Mouse (Mus musculus): ENCODE measurements around the gene Slc35e1. TPM values are rescaled to one million over a fixed set of nuclear protein-coding genes. Genes with fewer than 3 reads are reported as not detected.

Gene Slc35e1
- total and polyA plus RNA-seq, 3 experiments: 30.4 to 31.7 TPM; not detected in 1

Other genes starting within 250 kb of the Slc35e1 start
- gene Gm10282, start 187.4 kb downstream of the Slc35e1 start, total RNA-seq (2012; rRNA removed): 11.4 and 11.7 TPM in 2 replicates
- gene Gm10282, start 187.4 kb downstream of the Slc35e1 start, polyA plus RNA-seq (2012; ENCODE audit: insufficient read depth in 1 of 2, insufficient read length in 2 of 2, low read depth in 1 of 2, low replicate concordance in 2 of 2, missing spikeins in 1 of 2): 100 to 1,000 TPM in 1 of 2 experiments, not detected in 1; 133 TPM
- gene Klf2, start 173.6 kb downstream of the Slc35e1 start, total RNA-seq (2012; rRNA removed): not detected in 2 replicates
- gene Klf2, start 173.6 kb downstream of the Slc35e1 start, polyA plus RNA-seq (2012; ENCODE audit: insufficient read depth in 1 of 2, insufficient read length in 2 of 2, low read depth in 1 of 2, low replicate concordance in 2 of 2, missing spikeins in 1 of 2): not detected
- 18.6 and 19.1 TPM in 2 replicates for gene Eps15l1, start 71.2 kb downstream of the Slc35e1 start, total RNA-seq (2012; rRNA removed)
- gene Eps15l1, start 71.2 kb downstream of the Slc35e1 start, polyA plus RNA-seq (2012; ENCODE audit: insufficient read depth in 1 of 2, insufficient read length in 2 of 2, low read depth in 1 of 2, low replicate concordance in 2 of 2, missing spikeins in 1 of 2): 10 to 100 TPM in 1 of 2 experiments, not detected in 1; 40.8 TPM
- 3.9 and 4.0 TPM in 2 replicates for gene Calr3, start 48.7 kb downstream of the Slc35e1 start, total RNA-seq (2012; rRNA removed)
- gene Calr3, start 48.7 kb downstream of the Slc35e1 start, polyA plus RNA-seq (2012; ENCODE audit: insufficient read depth in 1 of 2, insufficient read length in 2 of 2, low read depth in 1 of 2, low replicate concordance in 2 of 2, missing spikeins in 1 of 2): 1 to 10 TPM in 1 of 2 experiments, not detected in 1; 2.7 TPM
- 8.4 and 9.2 TPM in 2 replicates for gene 1700030K09Rik, start 48.7 kb downstream of the Slc35e1 start, total RNA-seq (2012; rRNA removed)
- 10 to 100 TPM in 1 of 2 experiments, not detected in 1; 10.3 TPM for gene 1700030K09Rik, start 48.7 kb downstream of the Slc35e1 start, polyA plus RNA-seq (2012; ENCODE audit: insufficient read depth in 1 of 2, insufficient read length in 2 of 2, low read depth in 1 of 2, low replicate concordance in 2 of 2, missing spikeins in 1 of 2)
- gene Cherp, start 17.4 kb downstream of the Slc35e1 start, total RNA-seq (2012; rRNA removed): 21.1 and 24.6 TPM in 2 replicates
- gene Cherp, start 17.4 kb downstream of the Slc35e1 start, polyA plus RNA-seq (2012; ENCODE audit: insufficient read depth in 1 of 2, insufficient read length in 2 of 2, low read depth in 1 of 2, low replicate concordance in 2 of 2, missing spikeins in 1 of 2): 100 to 1,000 TPM in 1 of 2 experiments, 10 to 100 TPM in 1; 78.0 to 106 TPM
- 14.1 and 15.0 TPM in 2 replicates for gene Med26, start 55.7 kb upstream of the Slc35e1 start, total RNA-seq (2012; rRNA removed)
- gene Med26, start 55.7 kb upstream of the Slc35e1 start, polyA plus RNA-seq (2012; ENCODE audit: insufficient read depth in 1 of 2, insufficient read length in 2 of 2, low read depth in 1 of 2, low replicate concordance in 2 of 2, missing spikeins in 1 of 2): 10 to 100 TPM in 1 of 2 experiments, not detected in 1; 28.3 TPM
- gene Smim7, start 78.5 kb upstream of the Slc35e1 start, total RNA-seq (2012; rRNA removed): 34.3 and 39.3 TPM in 2 replicates
- gene Smim7, start 78.5 kb upstream of the Slc35e1 start, polyA plus RNA-seq (2012; ENCODE audit: insufficient read depth in 1 of 2, insufficient read length in 2 of 2, low read depth in 1 of 2, low replicate concordance in 2 of 2, missing spikeins in 1 of 2): 10 to 100 TPM in 1 of 2 experiments, not detected in 1; 43.6 TPM
- gene Tmem38a, start 79.4 kb upstream of the Slc35e1 start, total RNA-seq (2012; rRNA removed): 0.92 and 1.1 TPM in 2 replicates
- 1 to 10 TPM in 1 of 2 experiments, not detected in 1; 3.0 TPM for gene Tmem38a, start 79.4 kb upstream of the Slc35e1 start, polyA plus RNA-seq (2012; ENCODE audit: insufficient read depth in 1 of 2, insufficient read length in 2 of 2, low read depth in 1 of 2, low replicate concordance in 2 of 2, missing spikeins in 1 of 2)
- 0.03 TPM in 1 of 2 replicates, not detected in the other for gene Nwd1, start 154.1 kb upstream of the Slc35e1 start, total RNA-seq (2012; rRNA removed)
- under 1 TPM in 1 of 2 experiments, not detected in 1; 0.03 TPM for gene Nwd1, start 154.1 kb upstream of the Slc35e1 start, polyA plus RNA-seq (2012; ENCODE audit: insufficient read depth in 1 of 2, insufficient read length in 2 of 2, low read depth in 1 of 2, low replicate concordance in 2 of 2, missing spikeins in 1 of 2)
- 123 and 139 TPM in 2 replicates for gene Sin3b, start 230.7 kb upstream of the Slc35e1 start, total RNA-seq (2012; rRNA removed)
- 100 to 1,000 TPM in 1 of 2 experiments, not detected in 1; 115 TPM for gene Sin3b, start 230.7 kb upstream of the Slc35e1 start, polyA plus RNA-seq (2012; ENCODE audit: insufficient read depth in 1 of 2, insufficient read length in 2 of 2, low read depth in 1 of 2, low replicate concordance in 2 of 2, missing spikeins in 1 of 2)

All from MEL (cell line).